Mouse (Mus musculus) cerebellum, postnatal 4 days (tissue): ENCODE measurements at regions not wholly inside any gene's neighbourhood (a gene's known extent, or its start where the extent isn't known, plus 50 kb on each side); places are given as distances from the start of the nearest gene placed in this dataset.
"Not testable (repeated sequence)": the region's sequence is repeated elsewhere in the genome, so short reads cannot be mapped to it uniquely, and the experiment has no call there.

Source experiments
- DNase-seq, 2 experiments: peaks; one replicate each; pipeline ENCODE4 v3.0.0; 2022; ENCODE audit warnings: low spot score in 2 of 2, mixed read lengths in 1 of 2

DNA sequence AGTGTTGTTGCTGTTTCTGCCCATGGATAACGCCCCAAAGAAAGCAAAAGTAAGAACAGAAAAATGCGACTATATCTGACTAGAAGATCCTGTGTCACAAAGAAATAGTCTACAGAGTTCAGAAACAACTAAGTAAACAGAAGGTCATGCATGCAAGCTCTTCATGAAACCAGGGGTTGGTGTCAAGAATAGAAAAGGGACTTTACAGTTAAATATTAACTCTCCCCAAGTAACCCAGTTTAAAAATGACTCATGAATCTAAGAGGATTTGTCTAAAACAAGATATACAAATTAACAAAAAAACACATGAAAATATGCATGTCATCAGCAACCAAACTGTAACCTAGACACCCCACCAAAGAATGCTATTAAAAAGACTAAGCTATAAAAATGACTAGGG is 381.4 kb upstream of the Ptger4 start:
- DNase-seq, result no peak

DNA sequence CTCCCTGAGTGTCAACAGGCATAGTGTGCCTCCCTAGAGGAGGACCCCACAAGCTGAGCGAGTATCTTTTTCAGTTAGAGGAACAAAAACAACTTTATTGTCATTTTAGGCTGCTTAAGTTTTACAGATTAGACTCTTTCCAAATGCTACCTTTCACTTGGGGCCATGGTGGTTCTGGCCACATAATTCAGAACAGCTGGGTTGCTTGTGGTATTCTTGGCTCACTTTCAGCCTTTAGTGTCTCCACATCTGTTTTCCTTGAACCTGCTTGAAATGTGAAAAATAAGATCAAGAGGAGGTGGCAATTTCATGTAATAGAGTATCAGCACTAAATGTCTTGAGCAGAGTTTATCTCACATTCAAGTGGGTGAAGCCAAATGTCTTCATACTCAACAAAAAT is 402.7 kb upstream of the Ptger4 start:
- DNase-seq, result no peak

DNA sequence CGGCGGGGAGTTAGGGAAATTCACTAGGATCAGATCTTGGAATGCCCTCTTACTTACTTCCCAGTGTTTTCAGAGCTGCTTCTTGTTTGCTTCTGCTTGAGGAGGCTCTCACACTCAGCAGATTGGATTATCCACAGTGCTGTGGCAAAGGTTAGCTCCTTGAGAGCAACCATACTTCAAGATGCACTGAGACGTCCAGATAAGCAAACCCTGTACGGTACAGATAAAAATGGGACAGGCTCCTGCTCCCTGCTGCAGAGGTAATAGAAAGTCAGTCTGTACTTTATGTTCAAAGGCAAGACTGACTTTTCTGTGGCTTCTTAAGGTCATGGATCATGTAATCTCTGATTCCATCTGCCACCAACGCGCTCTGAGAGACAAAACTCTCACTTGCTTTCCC is 414.8 kb upstream of the Ptger4 start:
- DNase-seq, result no peak

DNA sequence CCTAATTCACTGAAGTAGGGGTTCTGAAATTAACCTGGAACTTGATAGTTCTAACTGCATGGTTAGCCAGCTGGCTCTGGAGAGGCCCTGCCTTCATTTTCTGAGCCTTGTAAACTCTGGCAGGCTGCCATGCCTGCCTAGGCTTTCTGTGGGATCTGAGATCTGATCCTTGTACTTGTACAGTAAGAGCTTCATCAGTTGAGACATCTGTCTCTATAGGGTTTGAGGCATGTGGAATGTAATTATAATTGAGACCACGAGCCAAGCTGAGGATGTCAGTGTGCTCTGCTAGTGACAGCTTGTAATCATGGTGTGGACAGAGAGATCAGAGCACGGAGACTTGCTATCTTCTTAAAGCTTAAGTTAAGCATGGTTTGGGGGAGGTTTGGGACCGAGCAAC is 416.8 kb upstream of the Ptger4 start:
- DNase-seq, result peak in 1 of 2 experiments; percentile 5

DNA sequence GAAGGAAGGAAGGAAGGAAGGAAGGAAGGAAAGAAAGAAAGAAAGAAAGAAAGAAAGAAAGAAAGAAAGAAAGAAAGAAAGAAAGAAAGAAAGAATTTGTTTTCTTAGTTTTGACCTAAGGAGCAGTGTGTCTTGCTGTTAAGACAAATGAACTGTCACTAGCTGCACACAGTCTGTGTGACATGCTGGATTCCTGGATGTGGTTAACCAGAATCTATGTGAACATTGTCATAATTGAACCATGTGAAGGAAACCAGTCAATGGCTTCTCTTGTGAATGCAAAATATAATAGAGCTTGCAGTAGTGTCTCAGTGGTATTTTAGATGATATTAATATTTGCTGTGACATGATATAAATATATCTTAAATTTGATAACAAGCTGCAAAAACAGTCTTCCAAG is 427.8 kb upstream of the Ptger4 start:
- no peak for DNase-seq

DNA sequence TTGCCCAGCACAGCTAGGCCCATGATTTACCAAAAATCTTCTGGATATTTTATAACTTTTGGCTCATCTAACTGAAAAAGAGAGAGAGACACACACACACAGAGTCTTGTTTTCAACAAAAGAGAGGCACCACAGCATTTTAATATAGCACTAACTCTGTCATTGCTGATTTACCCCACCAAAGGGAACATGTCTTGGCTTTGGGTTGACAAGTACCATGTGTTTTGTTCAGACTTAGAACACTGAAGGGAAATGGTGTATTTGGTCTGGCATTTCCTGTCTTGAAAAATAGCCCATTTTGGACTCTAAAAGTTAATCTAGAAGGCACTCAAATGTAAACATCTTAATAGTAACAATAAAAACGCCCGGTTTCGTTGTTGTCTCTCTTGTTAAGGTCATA is 432.7 kb upstream of the Ptger4 start:
- DNase-seq, result no peak

DNA sequence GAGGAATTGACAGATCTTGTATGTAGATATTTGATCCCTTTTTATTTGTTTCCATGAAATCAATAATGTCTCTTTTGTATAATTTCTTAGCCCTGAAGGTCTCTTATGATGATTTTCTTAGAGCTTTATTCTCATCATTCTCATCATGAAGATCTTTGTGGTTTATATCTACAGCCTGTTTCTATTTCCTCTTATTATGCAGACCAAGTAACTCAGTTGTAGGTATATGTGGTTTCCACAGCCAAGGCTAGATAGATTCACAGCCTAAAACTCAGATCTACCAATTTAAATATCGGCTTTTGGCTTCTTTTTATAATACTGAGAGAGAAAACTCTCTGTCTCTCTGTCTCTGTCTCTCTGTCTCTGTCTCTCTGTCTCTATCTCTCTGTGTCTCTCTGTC is 449.8 kb upstream of the Ptger4 start:
- no peak for DNase-seq

DNA sequence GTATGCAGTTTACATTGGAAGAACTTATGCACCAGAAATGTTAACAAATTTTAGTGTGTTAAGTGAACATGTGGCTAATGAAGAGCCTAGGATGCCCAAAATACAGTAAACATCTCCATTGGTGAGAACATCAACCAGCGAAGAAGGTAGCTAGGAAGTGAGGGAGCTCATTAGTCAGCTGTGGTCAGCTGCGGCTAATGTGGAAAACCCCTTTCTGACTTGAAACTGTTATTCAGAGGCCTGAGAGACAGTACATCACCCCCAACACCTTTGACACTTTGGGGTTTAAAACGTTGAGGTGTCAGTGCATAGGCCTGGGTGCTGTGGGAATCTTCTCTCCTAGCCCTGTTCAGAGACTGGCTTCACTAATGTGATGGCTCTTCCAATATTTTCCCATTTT is 451.0 kb upstream of the Ptger4 start:
- DNase-seq, result no peak

DNA sequence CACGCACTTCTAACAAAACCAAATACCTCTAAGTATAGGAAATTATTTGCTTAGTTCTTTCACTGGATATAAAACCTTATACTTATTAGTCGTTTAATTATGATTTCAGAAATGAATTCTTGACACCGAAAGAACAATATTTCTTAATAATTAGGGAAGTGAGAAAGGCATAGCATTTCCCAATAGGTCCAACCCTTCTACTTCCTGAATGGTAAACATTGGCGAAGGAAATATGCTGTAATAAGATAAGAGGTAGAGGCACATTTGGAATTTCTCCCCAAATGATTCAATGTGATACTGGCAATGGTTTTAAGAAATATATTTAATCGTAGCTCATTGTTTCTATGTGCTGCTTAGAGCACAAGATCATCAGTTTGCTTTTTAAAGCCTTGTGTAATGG is 464.5 kb upstream of the Ptger4 start:
- DNase-seq, result no peak

DNA sequence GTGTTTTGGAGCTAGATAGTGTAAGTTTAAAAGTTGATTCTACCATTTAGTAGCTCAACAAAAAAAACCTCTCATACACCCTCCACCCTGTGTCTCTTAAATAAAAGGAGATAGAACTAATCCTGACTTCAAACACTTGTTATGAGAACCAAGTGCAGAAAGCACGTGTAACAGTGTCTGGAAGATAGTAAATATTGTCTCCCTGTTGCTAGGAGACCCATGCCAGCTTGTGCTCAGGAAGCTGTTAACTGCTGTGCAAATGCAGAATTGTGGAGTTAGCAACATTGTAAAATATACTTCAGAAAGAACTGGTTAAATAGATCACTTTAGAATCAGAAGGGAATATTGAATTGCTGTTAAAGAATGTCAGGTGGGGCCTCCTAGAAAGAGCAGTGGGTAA is 496.7 kb upstream of the Ptger4 start:
- DNase-seq, result no peak

DNA sequence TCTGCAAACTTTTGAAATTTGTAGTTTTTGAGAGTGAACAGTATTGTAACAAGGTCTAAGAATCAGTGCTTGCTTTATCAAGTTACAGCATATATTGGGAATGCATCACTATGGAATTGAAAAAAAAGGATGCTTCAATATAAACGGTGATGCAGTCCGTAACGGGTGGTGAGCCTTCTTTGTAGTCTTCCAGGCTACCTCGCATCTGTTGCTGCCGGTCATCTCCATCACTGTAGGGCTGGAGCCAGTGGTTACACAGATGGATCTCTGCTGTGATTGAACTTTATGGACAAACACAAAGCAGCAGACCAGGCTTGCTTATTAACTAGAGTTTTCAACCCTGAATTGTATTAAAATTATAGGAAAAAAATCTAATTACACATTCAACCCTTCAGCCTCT is 499.9 kb upstream of the Ptger4 start:
- DNase-seq, result no peak

DNA sequence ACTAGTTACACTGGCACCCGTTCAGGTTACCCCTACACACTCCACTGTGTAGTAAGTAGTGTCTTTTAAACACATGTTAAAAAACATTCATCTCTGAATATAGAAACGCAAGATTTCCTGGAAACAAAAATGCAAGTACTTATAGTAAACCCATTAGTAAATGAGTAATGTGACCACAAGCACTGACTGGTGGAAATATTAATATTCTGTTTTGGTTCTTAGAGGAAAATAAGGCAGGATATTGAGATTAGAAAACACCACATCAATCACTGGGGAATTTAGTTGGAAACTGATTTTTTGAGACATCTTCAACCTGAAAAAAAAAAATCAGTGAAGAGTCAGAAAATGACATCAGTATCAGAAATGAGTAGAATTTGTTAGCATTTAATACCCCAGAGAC is 514.7 kb upstream of the Ptger4 start:
- DNase-seq, result no peak

DNA sequence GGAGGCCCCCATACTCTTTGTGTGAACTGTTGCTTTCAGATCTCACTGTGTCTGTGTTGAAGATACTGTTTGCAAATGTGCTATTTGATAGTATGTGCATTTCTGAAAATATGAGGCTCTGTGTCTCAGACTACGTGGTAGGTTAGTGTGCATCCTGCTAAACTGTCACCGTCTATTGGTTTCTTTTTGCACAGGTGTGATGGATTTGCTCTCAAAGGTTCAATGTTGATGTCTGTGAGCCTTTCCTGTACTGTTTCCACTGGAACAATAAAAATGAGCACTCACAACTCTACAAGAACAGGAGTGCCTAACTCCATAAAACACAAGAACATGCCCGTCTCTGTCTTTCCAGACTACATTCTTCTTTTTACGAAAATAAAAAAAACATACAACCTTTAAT is 518.2 kb upstream of the Ptger4 start:
- DNase-seq, result no peak

DNA sequence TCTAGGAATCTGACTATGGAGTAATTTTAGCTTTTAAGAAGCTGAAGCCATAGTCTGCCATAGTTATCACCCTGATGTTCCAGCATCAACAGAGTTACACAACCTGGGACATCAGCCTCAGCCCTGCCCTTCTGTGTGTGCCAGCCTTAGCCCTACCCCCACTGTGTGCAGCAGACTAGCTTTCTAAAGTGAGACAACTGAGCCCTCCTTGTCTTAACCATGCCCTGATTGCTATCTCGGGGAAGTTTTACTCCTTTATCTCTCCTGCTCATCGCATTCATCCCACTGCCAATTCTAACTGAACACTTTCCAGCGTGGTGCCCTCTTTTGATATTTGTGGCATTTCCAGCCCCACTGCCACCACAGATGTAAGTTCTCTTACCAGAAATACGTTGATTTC is 522.5 kb upstream of the Dab2 start:
- no peak for DNase-seq

DNA sequence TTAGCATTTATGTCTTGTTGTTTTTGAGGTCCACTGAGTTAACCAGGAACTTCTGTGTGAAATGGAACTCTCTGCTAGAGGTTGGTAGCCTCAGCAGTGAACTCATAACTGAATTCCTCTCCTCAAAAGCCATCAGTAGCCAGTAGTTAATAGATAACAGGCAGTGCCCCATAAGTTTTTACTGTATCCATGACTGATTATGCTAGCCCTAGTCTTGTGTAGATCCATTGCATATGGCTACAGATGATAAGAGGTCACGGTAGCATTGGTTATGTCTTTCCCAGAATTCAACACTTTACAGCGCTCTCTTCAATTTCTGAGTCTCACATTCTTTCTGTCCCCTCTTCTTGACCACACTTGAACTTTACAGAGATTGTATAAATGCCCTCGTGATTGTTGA is 499.7 kb upstream of the Dab2 start:
- DNase-seq, result no peak

DNA sequence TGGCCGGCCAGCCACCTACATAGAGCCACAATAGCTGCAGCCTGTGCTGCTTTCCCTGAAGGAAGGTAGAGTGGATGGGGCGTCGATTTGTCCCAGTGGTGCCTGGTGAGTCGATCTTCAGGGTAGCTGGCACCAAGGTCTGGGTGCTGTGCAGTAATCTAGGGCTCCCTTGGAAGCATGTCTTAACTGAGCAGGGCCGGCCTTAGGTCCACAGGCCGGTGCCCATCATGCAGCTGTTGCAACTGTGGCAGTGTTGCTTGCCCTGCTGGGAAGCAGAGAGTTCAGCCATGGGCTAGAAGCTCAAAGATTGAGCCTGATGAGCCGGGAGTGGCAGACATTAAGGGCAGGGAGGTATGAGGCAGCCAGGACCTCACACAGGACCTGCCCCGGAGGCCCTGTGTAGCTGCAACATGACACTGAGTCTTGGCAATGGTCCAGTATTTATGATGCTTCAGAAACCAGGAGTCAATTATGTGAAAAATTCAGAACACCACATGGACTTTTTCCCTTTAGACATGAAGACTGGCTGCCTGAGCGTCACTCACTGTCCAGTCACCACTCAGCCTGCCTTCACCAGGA is 488.3 kb upstream of the Dab2 start:
- DNase-seq, result no peak

DNA sequence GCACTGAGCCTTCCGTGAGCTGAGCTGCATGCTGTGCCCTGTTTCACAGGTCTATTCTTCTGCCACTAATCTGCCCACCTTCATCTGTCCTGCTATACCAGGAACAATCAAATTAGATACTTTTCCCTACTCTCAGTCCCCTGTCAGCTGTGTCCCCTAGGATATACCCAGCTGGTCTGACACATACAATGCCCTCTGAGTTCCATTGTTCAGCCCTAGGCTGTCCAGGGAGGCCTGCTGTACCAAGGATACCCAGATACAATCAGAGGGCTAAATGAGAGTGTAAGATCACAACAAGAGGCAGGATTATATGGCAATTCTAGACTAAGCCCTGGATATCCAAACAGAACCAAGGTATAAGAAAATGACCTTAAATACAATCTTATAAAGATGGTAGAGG is 487.6 kb upstream of the Dab2 start:
- no peak for DNase-seq

DNA sequence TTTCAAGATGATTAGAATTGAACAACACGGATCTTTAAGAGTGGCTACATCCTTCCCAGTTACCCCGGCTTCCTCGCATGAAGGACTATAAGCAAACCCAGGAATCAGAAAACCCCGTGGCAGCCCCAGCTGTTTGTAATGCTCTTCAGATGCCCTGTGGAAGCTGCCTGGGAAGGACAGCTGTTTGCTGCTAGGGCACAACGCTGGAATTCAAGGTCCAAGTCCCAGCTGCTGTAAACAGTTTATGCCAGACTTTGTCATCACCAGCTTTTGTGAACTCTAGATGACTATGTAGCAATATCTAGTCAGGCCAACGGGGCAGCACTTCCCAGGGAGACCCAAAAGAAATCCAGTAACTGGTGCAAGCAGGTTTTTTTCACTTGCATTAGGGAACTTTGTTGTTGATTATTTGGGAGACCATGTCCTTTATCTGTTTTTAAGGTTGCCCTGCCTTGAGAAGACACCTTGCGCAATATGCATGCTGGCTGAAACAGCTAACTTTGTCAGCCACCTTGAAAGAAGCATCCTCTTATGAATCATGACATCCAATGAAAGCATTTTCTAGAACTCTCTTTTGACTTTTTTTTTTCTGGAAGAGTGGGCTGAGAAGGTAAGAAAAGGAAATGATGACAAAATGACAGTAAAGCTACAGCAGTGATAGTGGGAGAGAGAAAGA is 481.5 kb upstream of the Dab2 start:
- no peak for DNase-seq

DNA sequence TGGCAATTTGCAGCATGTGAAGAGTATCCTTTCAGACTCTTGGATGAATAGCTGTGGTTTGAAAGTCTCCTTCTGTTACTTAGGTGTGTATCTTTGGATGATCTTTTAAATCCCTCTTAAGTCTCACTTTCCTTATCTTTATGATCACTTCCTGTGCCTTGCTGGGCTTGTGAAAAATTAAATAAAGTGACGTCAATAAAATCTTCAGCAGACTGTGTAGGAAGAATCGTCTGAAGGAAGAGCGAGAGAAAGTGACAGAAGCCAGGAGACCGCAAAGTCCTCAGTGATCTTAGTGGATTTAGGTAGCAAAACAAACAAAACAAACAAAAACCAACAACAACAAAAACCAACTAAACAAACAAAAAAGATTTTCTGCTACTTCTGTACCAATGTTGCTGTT is 459.6 kb upstream of the Dab2 start:
- no peak for DNase-seq

DNA sequence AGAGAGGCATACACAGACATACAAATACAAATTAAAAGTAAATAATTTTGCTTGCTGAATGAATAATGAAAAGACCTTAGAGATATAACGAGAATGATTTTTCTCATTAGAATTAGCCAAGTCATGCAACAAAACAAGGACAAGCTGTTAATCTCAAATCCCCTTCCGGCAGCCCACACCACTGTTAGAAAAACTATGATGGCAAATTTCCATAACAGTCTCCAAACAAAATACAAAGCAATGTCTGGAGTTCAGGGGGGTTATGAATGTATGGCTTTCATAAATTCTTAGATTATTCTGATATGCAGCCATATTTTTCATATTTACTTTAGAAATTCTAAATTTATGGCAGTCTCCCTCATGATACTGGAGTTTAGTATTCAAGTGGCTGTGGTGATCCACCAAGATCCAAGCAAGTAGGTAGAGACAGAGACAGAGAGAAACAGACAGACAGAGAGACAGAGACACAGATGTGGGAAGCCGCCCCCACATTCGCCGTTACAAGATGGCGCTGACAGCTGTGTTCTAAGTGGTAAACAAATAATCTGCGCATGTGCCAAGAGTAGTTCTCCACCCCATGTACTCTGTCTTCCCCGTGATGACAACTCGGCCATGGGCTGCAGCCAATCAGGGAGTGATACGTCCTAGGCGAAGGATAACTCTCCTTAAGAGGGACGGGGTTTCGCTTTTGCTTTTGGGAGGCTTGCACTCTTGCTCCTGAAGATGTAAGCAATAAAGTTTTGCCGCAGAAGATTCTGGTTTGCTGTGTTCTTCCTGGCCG is 458.0 kb upstream of the Dab2 start:
- not testable (repeated sequence) for DNase-seq

DNA sequence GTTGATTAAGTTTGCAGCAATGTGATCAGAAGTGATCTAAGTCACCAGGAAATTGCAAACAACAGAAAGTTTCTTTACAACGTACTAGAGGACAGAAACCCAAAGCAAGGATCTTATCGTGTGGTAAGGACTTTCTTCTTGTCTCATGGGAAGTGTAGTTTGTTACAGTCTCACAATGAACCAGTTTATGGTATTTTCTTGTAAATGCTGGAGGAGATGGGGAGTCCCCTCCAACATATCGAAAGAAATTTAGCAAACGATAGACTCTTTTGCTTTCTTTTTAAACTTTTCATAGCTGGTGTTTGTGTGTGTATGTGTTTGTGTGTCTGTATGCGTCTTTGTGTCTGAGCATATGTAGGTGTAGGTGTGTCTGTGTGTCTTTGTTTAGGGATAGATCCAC is 453.0 kb upstream of the Dab2 start:
- DNase-seq, result no peak

DNA sequence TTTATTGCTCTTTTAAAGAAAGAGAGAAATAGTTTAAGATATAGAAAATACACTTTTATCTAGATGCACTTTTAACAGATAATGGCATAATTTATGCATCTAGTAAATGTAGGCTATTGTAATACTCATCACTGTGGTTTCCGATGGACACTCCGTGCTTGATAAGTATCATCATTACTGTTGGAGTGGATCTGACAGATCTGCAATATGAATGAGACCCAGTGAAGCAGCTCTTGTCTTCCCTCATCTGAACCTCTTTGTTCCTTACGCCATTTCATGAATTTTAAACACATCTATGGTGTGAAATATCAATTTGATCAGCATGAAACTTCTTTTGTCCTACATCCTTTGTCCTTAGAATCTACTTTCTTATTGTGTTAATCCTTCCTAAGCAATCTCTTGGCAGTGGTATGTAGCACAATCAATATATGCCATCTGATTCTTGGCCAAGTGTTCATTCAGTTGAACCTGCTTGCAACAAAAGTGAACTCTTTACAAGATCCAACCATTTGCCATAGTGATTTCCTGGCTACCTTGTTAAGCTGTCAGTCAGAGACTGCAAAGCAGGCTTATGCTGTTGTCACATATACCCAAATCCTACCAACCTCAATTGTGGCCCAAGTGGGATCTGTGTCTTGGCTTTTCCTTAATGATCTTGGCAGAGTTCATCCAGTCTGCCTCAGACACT is 452.0 kb upstream of the Dab2 start:
- no peak for DNase-seq

DNA sequence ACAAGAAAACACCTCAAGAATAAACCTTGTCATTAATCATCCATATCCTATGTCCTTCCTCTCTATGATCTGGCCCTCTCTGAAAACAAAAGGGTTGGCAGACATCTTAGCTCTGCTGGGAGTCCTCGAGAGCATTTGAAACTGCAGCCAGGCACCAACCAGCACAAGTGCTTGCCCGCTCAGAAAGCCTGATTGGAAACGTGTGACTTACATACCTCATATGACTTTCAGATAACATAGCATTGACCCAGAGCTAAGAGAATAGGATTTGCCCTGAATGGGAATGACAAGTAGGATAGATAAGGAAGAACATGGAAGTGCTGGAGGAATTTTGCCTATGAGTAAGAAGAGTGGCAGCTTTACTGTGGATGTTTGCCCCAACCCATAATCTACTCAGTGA is 447.1 kb upstream of the Dab2 start:
- DNase-seq, result no peak
